Mouse (Mus musculus): ENCODE data around the gene Sesn3. TPM values are rescaled to one million over a fixed set of nuclear protein-coding genes. Genes with fewer than 3 reads are reported as not detected.

Gene Sesn3
- total and polyA plus RNA-seq, 3 experiments, result 19.4 to 65.1 (median 58.8) TPM

GRCm38 (mm10) chr9:14352337-14352736 is 77.5 kb downstream of the Sesn3 start:
- DNase-seq, result no peak

GRCm38 (mm10) chr9:14354852-14355251 is 80.0 kb downstream of the Sesn3 start:
- DNase-seq, result no peak

GRCm38 (mm10) chr9:14357033-14357432 is 82.2 kb downstream of the Sesn3 start:
- DNase-seq, result no peak

- no peak for DNase-seq
These were observed 87.4 kb downstream of the Sesn3 start for GRCm38 (mm10) chr9:14362068-14362768.

- DNase-seq, result peak; percentile 16
These were observed 88.7 kb downstream of the Sesn3 start for GRCm38 (mm10) chr9:14363540-14363939.

- no peak for DNase-seq
These were observed 89.9 kb downstream of the Sesn3 start for GRCm38 (mm10) chr9:14364719-14365118.

GRCm38 (mm10) chr9:14365481-14366125 is 90.7 kb downstream of the Sesn3 start:
- DNase-seq, result peak; percentile 28

GRCm38 (mm10) chr9:14367850-14368249 is 93.0 kb downstream of the Sesn3 start:
- DNase-seq, result no peak

- DNase-seq, result no peak
These were observed 94.4 kb downstream of the Sesn3 start for GRCm38 (mm10) chr9:14369271-14369670.

- no peak for DNase-seq
These were observed 97.6 kb downstream of the Sesn3 start for GRCm38 (mm10) chr9:14372440-14372839.

GRCm38 (mm10) chr9:14376149-14376548 is 101.3 kb downstream of the Sesn3 start:
- no peak for DNase-seq

- DNase-seq, result peak; percentile 59
These were observed 103.3 kb downstream of the Sesn3 start for GRCm38 (mm10) chr9:14378151-14378550.

- DNase-seq, result no peak
These were observed 105.0 kb downstream of the Sesn3 start for GRCm38 (mm10) chr9:14379769-14380385.

GRCm38 (mm10) chr9:14380386-14381285 is 105.8 kb downstream of the Sesn3 start:
- peak; percentile 93 for DNase-seq

GRCm38 (mm10) chr9:14381353-14382055 is 106.6 kb downstream of the Sesn3 start, which contains the start of gene Endod1:
Gene Endod1, minus strand, starts transcription at chr9:14381507.
- peak; percentile 29 for DNase-seq

GRCm38 (mm10) chr9:14382256-14382791 is 107.5 kb downstream of the Sesn3 start:
- no peak for DNase-seq

Other genes with a start within 250 kb of the Sesn3 start
- 10 to 100 TPM; 15.0 to 18.9 TPM for gene Endod1, start 106.4 kb downstream of the Sesn3 start, total RNA-seq (2021)
- 29.0 and 32.5 TPM in 2 replicates for gene Endod1, start 106.4 kb downstream of the Sesn3 start, polyA plus RNA-seq (2012; rRNA removed)
- under 1 TPM; 0.29 to 0.41 TPM for gene Kdm4d, start 225.4 kb downstream of the Sesn3 start, total RNA-seq (2021)
- gene Kdm4d, start 225.4 kb downstream of the Sesn3 start, polyA plus RNA-seq (2012; rRNA removed), result 0.36 and 0.37 TPM in 2 replicates
- gene Cwc15, start 225.6 kb downstream of the Sesn3 start, total RNA-seq (2021), result 100 to 1,000 TPM; 120 to 145 TPM
- 2.1 and 2.5 TPM in 2 replicates for gene Cwc15, start 225.6 kb downstream of the Sesn3 start, polyA plus RNA-seq (2012; rRNA removed)